Mouse (Mus musculus): Measurements from ENCODE around the gene Polk. TPM values are rescaled to one million over a fixed set of nuclear protein-coding genes. Genes with fewer than 3 reads are reported as not detected.

Polk gene
- total and polyA plus RNA-seq, 2 experiments from 2014 or later, result 5.3 to 6.2 TPM

- WGBS, result 73% methylated on average over 5 of the region's 5 CpGs
- Histone ChIP-seq H3K27me3 (ENCODE audit: insufficient read depth, low read length) (no peaks in the 10 kb centered on the region), H3K4me2 (ENCODE audit: low read depth, low read length, poor library complexity, severe bottlenecking) (no peak overlapping the region), H3K27ac (ENCODE audit: low read depth, low read length) (no peak overlapping the region), H3K4me1 (ENCODE audit: insufficient read depth, low read length) (no peaks in the 10 kb centered on the region), H3K4me3 (ENCODE audit: low read depth, low read length) (no peak overlapping the region), H3K9me3 (ENCODE audit: low read length) (no peaks in the 10 kb centered on the region), H3K9ac (replicated peaks; ENCODE audit: low read length, poor library complexity, severe bottlenecking) (no peak overlapping the region), H3K36me3 (ENCODE audit: insufficient read depth, low read length) (peaks cover 3% of the 10 kb centered on the region; the same call in 1 of the 2 replicates)
- ATAC-seq (ENCODE audit: low FRiP score) (no peak), DNase-seq (ENCODE audit: low spot score) (no peak)
- TF ChIP-seq CTCF (IDR thresholded peaks at IDR 0.05), result no peak
These were observed 30.5 kb downstream of the Polk start for GRCm38 (mm10) chr13:96511893-96512292.

GRCm38 (mm10) chr13:96511262-96511661 lies 31.1 kb downstream of the Polk start:
- no peak overlapping the region for H3K27ac ChIP-seq (ENCODE audit: low read depth, low read length)
- DNase-seq (ENCODE audit: low spot score) (no peak), ATAC-seq (ENCODE audit: low FRiP score) (no peak)
- H3K9me3 ChIP-seq (ENCODE audit: low read length), result no peaks in the 10 kb centered on the region
- WGBS, result 88% methylated on average over 1 of the region's 1 CpGs
- H3K36me3 ChIP-seq (ENCODE audit: insufficient read depth, low read length), result peaks cover 1% of the 10 kb centered on the region; the same call in 1 of the 2 replicates
- H3K27me3 ChIP-seq (ENCODE audit: insufficient read depth, low read length), result no peaks in the 10 kb centered on the region
- no peak for TF ChIP-seq CTCF (IDR thresholded peaks at IDR 0.05)
- H3K4me2 ChIP-seq (ENCODE audit: low read depth, low read length, poor library complexity, severe bottlenecking), result no peak overlapping the region
- no peaks in the 10 kb centered on the region for H3K4me1 ChIP-seq (ENCODE audit: insufficient read depth, low read length)
- H3K4me3 ChIP-seq (ENCODE audit: low read depth, low read length), result no peak overlapping the region
- no peak overlapping the region for H3K9ac ChIP-seq (replicated peaks; ENCODE audit: low read length, poor library complexity, severe bottlenecking)

DNA sequence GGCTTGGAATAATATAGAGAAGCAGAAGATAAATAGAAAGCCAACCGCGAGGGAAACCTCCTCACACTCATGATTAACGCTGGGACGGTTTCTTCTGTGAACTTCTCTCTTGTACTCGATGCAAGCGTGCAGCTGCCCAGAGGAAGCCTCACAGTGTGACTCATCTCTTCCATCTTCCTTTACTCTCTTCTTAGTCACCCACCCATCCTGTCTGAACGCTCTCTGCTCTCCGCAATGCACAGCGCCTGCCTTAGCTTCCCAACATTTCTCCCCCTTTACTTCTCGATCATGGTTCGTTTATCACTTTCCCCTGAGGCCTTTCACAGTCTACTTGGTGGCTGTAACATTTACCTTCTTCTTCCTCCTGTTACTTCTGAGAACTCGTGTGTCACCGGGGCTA lies 31.7 kb downstream of the Polk start:
- DNase-seq (ENCODE audit: low spot score) (no peak), ATAC-seq (ENCODE audit: low FRiP score) (no peak)
- H3K9ac ChIP-seq (replicated peaks; ENCODE audit: low read length, poor library complexity, severe bottlenecking), result no peak overlapping the region
- TF ChIP-seq CTCF (IDR thresholded peaks at IDR 0.05), result no peak
- no peak overlapping the region for H3K27ac ChIP-seq (ENCODE audit: low read depth, low read length)
- no peak overlapping the region for H3K4me3 ChIP-seq (ENCODE audit: low read depth, low read length)
- H3K9me3 ChIP-seq (ENCODE audit: low read length), result no peaks in the 10 kb centered on the region
- 81% methylated on average over 13 of the region's 13 CpGs for WGBS
- H3K4me2 ChIP-seq (ENCODE audit: low read depth, low read length, poor library complexity, severe bottlenecking), result no peak overlapping the region
- no peaks in the 10 kb centered on the region for H3K27me3 ChIP-seq (ENCODE audit: insufficient read depth, low read length)
- H3K36me3 ChIP-seq (ENCODE audit: insufficient read depth, low read length), result no peaks in the 10 kb centered on the region
- no peaks in the 10 kb centered on the region for H3K4me1 ChIP-seq (ENCODE audit: insufficient read depth, low read length)

DNA sequence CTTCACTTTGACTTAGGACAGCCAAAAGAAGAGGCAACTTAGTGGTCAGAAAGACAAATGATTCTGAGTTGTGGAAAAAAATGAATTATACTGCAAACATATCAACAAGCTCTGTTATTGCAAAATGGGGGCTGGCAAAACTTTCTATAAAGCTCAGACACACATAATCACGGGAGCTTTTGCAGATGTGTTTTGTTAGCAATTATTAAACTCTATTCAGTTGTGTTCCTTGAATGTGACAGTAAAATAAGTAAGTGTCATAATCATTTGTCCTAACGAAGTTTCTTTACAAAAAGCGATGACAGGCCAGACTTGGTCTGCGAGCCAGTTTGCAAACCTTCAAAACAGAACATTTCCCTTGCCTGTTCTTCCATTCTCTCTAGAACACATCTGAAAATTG lies 34.8 kb downstream of the Polk start:
- H3K27me3 ChIP-seq (ENCODE audit: insufficient read depth, low read length), result no peaks in the 10 kb centered on the region
- no peak for DNase-seq (ENCODE audit: low spot score)
- H3K9me3 ChIP-seq (ENCODE audit: low read length), result no peaks in the 10 kb centered on the region

GRCm38 (mm10) chr13:96506313-96506712 lies 36.1 kb downstream of the Polk start:
- no peak for TF ChIP-seq CTCF (IDR thresholded peaks at IDR 0.05)
- ATAC-seq (ENCODE audit: low FRiP score) (no peak), DNase-seq (ENCODE audit: low spot score) (no peak)
- H3K27me3 ChIP-seq (ENCODE audit: insufficient read depth, low read length), result no peaks in the 10 kb centered on the region
- H3K36me3 ChIP-seq (ENCODE audit: insufficient read depth, low read length), result no peaks in the 10 kb centered on the region
- H3K4me1 ChIP-seq (ENCODE audit: insufficient read depth, low read length), result no peaks in the 10 kb centered on the region
- no peak overlapping the region for H3K27ac ChIP-seq (ENCODE audit: low read depth, low read length)
- 91% methylated on average over 6 of the region's 6 CpGs for WGBS
- H3K4me2 ChIP-seq (ENCODE audit: low read depth, low read length, poor library complexity, severe bottlenecking), result no peak overlapping the region
- H3K4me3 ChIP-seq (ENCODE audit: low read depth, low read length), result no peak overlapping the region
- no peaks in the 10 kb centered on the region for H3K9me3 ChIP-seq (ENCODE audit: low read length)
- H3K9ac ChIP-seq (replicated peaks; ENCODE audit: low read length, poor library complexity, severe bottlenecking), result no peak overlapping the region

More for the DNA sequence above, 34.8 kb downstream of the Polk start:
- H3K36me3 ChIP-seq (ENCODE audit: insufficient read depth, low read length), result no peaks in the 10 kb centered on the region
- no peak for ATAC-seq (ENCODE audit: low FRiP score)
- TF ChIP-seq CTCF (IDR thresholded peaks at IDR 0.05), result no peak
- WGBS, result 93% methylated on average over 4 of the region's 4 CpGs
- H3K4me1 ChIP-seq (ENCODE audit: insufficient read depth, low read length), result no peaks in the 10 kb centered on the region
- no peak overlapping the region for H3K9ac ChIP-seq (replicated peaks; ENCODE audit: low read length, poor library complexity, severe bottlenecking)
- no peak overlapping the region for H3K27ac ChIP-seq (ENCODE audit: low read depth, low read length)
- no peak overlapping the region for H3K4me2 ChIP-seq (ENCODE audit: low read depth, low read length, poor library complexity, severe bottlenecking)
- H3K4me3 ChIP-seq (ENCODE audit: low read depth, low read length), result no peak overlapping the region

GRCm38 (mm10) chr13:96505661-96506060 lies 36.7 kb downstream of the Polk start:
- no peak overlapping the region for H3K4me2 ChIP-seq (ENCODE audit: low read depth, low read length, poor library complexity, severe bottlenecking)
- H3K36me3 ChIP-seq (ENCODE audit: insufficient read depth, low read length), result no peaks in the 10 kb centered on the region
- no peak overlapping the region for H3K4me3 ChIP-seq (ENCODE audit: low read depth, low read length)
- no peaks in the 10 kb centered on the region for H3K9me3 ChIP-seq (ENCODE audit: low read length)
- H3K4me1 ChIP-seq (ENCODE audit: insufficient read depth, low read length), result no peaks in the 10 kb centered on the region
- DNase-seq (ENCODE audit: low spot score), result no peak
- no peak for ATAC-seq (ENCODE audit: low FRiP score)
- no peak overlapping the region for H3K9ac ChIP-seq (replicated peaks; ENCODE audit: low read length, poor library complexity, severe bottlenecking)
- TF ChIP-seq CTCF (IDR thresholded peaks at IDR 0.05), result no peak
- no peaks in the 10 kb centered on the region for H3K27me3 ChIP-seq (ENCODE audit: insufficient read depth, low read length)
- WGBS, result 83% methylated on average over 4 of the region's 4 CpGs
- no peak overlapping the region for H3K27ac ChIP-seq (ENCODE audit: low read depth, low read length)

All from midbrain, postnatal 0 days (tissue).